Mouse (Mus musculus): ENCODE measurements around the gene Ccdc171.

DNA sequence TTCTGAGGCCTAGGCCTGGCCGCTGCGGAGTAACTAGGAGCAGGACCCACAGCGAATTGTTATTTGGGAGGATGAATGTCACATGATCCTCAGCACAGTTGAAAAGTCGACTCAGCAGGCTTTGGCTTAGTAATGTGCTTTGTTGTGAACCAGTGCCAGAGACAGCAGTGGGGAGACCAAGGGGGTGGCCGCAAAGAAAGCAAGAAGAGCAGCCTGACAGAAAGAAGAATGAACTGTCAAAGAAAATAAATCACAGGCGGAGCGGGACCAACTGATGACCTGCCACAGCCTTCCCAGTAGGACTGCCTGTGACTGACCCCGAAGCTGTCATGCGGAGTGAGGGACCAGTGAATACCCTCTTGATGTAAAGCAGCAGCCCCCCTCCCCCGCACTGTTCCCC is 131.2 kb downstream of the Ccdc171 start:
- no peak for TF ChIP-seq CTCF (IDR thresholded peaks at IDR 0.05)
- TF ChIP-seq POLR2A (IDR thresholded peaks at IDR 0.05; ENCODE audit: insufficient read depth, low read depth, low read length) = no peak

Measured in heart, adult 2 months (tissue).